Mouse (Mus musculus) liver, embryonic 14.5 days (tissue): ENCODE data around the gene C730034F03Rik.

ENCODE experiments used
- CTCF ChIP-seq: IDR thresholded peaks from 2 replicates; pipeline ENCODE4 v1.5.1; 2016; ENCODE audit warnings: antibody characterized with exemption, low read depth, control low read depth
- EP300 ChIP-seq: IDR thresholded peaks from 2 replicates; pipeline ENCODE4 v1.6.1; 2016; ENCODE audit warnings: antibody characterized with exemption, low read depth

DNA sequence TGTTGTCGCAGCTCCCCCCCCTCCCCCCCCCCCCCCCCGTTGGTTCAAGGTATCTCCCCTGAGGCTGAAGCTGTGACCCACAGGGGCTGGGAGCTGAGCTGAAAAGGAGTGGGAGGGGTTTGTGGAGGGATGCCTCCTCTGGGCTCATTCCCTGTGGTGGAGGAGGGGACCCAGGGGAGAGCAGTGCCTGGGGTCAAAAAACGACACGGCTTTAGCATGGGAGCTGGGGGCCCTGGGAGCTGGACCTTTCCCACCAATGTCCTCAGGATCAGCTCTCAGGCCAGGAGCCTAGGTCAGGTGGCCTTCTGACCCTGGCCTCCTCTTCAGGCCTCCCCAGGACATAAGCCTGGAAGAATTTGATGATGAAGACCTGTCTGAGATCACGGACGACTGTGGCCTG, 25.5 kb downstream of the C730034F03Rik start:
- no peak for TF ChIP-seq CTCF
- no peak for TF ChIP-seq EP300
